Mouse (Mus musculus) midbrain, embryonic 10.5 days (tissue): ENCODE results near the gene Ttc22. TPM values are rescaled to one million over a fixed set of nuclear protein-coding genes. Genes with fewer than 3 reads are reported as not detected.

Experiments used
- DNase-seq: peaks from one replicate; pipeline ENCODE4 v3.0.0-alpha.2; 2017; ENCODE audit warnings: low spot score
- H3K27ac ChIP-seq: fragments of 300-500 bp; sonication (generic); replicated peaks from 2 replicates; pipeline ENCODE4 v1.5.1; 2016; ENCODE audit warnings: mild to moderate bottlenecking
- H3K27me3 ChIP-seq: fragments of 300-500 bp; sonication (generic); 2 replicates; pipeline ENCODE4 v1.6.1; 2016; ENCODE audit warnings: low read depth, mild to moderate bottlenecking; ENCODE audit not compliant: poor library complexity, severe bottlenecking
- H3K36me3 ChIP-seq: fragments of 300-500 bp; sonication (generic); 2 replicates; pipeline ENCODE4 v1.6.1; 2016; ENCODE audit warnings: mild to moderate bottlenecking, moderate library complexity
- H3K4me1 ChIP-seq: fragments of 300-500 bp; sonication (generic); 2 replicates; pipeline ENCODE4 v1.6.1; 2016
- H3K4me3 ChIP-seq: fragments of 300-500 bp; sonication (generic); 2 replicates; pipeline ENCODE4 v1.5.1; 2016; ENCODE audit warnings: mild to moderate bottlenecking, moderate library complexity
- H3K9me3 ChIP-seq: fragments of 300-500 bp; sonication (generic); replicated peaks from 2 replicates; pipeline ENCODE4 v1.6.1; 2016; ENCODE audit warnings: mild to moderate bottlenecking
- WGBS: fragments of 180-500 bp; shearing (Covaris S2); methylation state at CpG from one replicate; pipeline ENCODE4 v1.1.7; 2016; 5-methylcytosine and 5-hydroxymethylcytosine counted together
- polyA plus RNA-seq: library from polyadenylated mRNA; unstranded; fragments of >200 nt; fragmentation: Nextera tagmentation; extraction: Ambion mirVana; gene quantifications from 2 replicates; pipeline ENCODE4 v1.2.1, GENCODE M21; 2016

Ttc22 gene
- polyA plus RNA-seq, 1 experiment from 2014 or later: not detected

DNA sequence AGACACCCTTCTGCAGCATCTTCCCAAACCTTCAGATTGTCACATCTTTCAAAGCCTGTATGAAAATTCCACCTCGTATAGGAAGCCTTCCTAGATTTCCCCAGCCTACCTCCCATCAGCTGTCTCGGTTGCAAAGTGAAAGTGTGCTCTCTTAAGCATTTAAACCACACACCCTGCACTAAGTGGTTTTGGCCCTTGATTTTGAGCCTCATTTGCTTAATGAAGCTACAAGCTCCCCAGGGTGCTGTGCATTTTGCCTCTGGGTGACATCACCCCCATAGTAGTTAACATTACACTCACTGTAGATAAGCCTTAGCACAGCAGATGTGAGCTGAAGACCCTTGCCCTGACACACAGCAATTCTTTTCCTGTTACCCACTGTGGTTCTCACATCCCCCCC is 58.7 kb downstream of the Ttc22 start:
- no peaks in the 10 kb centered on the region for H3K27me3 ChIP-seq
- DNase-seq: no peak
- no peaks in the 10 kb centered on the region for H3K9me3 ChIP-seq
- H3K4me3 ChIP-seq: no peak overlapping the region
- peaks cover 11% of the 10 kb centered on the region for H3K36me3 ChIP-seq
- no peak overlapping the region for H3K27ac ChIP-seq
- H3K4me1 ChIP-seq: peaks cover 14% of the 10 kb centered on the region
- 59% methylated on average over 2 of the region's 2 CpGs for WGBS

DNA sequence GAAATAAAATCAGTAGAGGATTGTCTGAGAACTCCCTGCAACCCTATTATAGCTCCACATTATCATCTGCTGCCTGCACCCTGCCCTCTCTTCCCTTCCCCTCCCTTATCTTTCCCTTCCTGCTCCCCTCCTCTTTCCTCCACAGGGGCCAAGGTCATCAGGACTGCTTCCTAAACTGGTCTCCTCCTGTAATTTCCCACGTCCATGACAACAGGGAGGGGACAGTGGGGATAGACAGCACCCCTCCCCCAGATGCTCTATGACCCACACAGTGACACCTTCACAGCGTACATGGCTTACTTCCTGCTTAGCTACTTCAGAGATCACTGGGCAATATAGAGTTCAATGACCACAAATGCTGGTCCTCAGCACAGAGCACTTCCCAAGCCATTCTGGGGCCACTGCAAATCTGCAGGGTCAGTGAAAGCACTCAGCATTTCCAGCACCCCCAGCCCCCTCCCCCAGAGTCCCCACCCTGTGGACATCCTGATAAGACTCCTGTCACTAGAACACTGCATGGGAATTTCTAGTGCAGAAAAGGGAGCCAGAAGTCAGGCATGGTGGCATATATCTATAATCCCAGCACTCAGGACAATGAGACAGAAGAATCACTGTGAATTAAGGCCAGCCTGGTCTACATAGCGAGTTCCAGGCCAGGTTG is 66.5 kb downstream of the Ttc22 start:
- H3K27ac ChIP-seq: no peak overlapping the region
- no peaks in the 10 kb centered on the region for H3K9me3 ChIP-seq
- H3K4me3 ChIP-seq: no peak overlapping the region
- no peaks in the 10 kb centered on the region; the same call in 1 of the 2 replicates for H3K27me3 ChIP-seq
- no peaks in the 10 kb centered on the region for H3K36me3 ChIP-seq
- H3K4me1 ChIP-seq: no peaks in the 10 kb centered on the region
- no peak for DNase-seq
- 62% methylated on average over 3 of the region's 3 CpGs for WGBS

Other genes starting within 250 kb of the Ttc22 start
- 4.7 and 5.4 TPM in 2 replicates for gene Pcsk9, start 158.1 kb upstream of the Ttc22 start, polyA plus RNA-seq
- gene Bsnd, start 130.1 kb upstream of the Ttc22 start, polyA plus RNA-seq: not detected in 2 replicates
- gene Dhcr24, start 61.4 kb upstream of the Ttc22 start, polyA plus RNA-seq: 11.0 and 11.9 TPM in 2 replicates
- not detected in 2 replicates for gene Lexm, start 5.2 kb upstream of the Ttc22 start, polyA plus RNA-seq
- gene Pars2, start 28.6 kb downstream of the Ttc22 start, polyA plus RNA-seq: 16.2 and 16.5 TPM in 2 replicates
- gene Ttc4, start 56.5 kb downstream of the Ttc22 start, polyA plus RNA-seq: 113 and 119 TPM in 2 replicates
- 0.04 and 0.05 TPM in 2 replicates for gene Mroh7, start 108.5 kb downstream of the Ttc22 start, polyA plus RNA-seq
- gene Fam151a, start 111.5 kb downstream of the Ttc22 start, polyA plus RNA-seq: not detected in 2 replicates
- gene Acot11, start 182.6 kb downstream of the Ttc22 start, polyA plus RNA-seq: 2.0 and 2.2 TPM in 2 replicates